Mouse (Mus musculus): Measurements from ENCODE around the gene Agrp.

Agrp gene

GRCm38 (mm10) chr8:105552824-105553223 is 84.4 kb downstream of the Agrp start:
- no peak for DNase-seq (ENCODE audit: low read depth in 2 of 2, low spot score in 2 of 2)

GRCm38 (mm10) chr8:105552032-105552431 is 85.2 kb downstream of the Agrp start:
- no peak for DNase-seq (ENCODE audit: low read depth in 2 of 2, low spot score in 2 of 2)

- DNase-seq (ENCODE audit: low read depth in 2 of 2, low spot score in 2 of 2) = no peak
Measured at GRCm38 (mm10) chr8:105550083-105550482, 87.1 kb downstream of the Agrp start.

- DNase-seq (ENCODE audit: low read depth in 2 of 2, low spot score in 2 of 2) = no peak
Measured at GRCm38 (mm10) chr8:105549506-105549905, 87.7 kb downstream of the Agrp start.

GRCm38 (mm10) chr8:105546384-105547350 is 90.5 kb downstream of the Agrp start:
- no peak for DNase-seq (ENCODE audit: low read depth in 2 of 2, low spot score in 2 of 2)

GRCm38 (mm10) chr8:105545249-105545648 is 91.9 kb downstream of the Agrp start:
- no peak for DNase-seq (ENCODE audit: low read depth in 2 of 2, low spot score in 2 of 2)

GRCm38 (mm10) chr8:105544544-105545205 is 92.5 kb downstream of the Agrp start:
- no peak for DNase-seq (ENCODE audit: low read depth in 2 of 2, low spot score in 2 of 2)

GRCm38 (mm10) chr8:105543703-105544102 is 93.5 kb downstream of the Agrp start:
- DNase-seq (ENCODE audit: low read depth in 2 of 2, low spot score in 2 of 2) = no peak

GRCm38 (mm10) chr8:105542808-105543207 is 94.4 kb downstream of the Agrp start:
- no peak for DNase-seq (ENCODE audit: low read depth in 2 of 2, low spot score in 2 of 2)

- DNase-seq (ENCODE audit: low read depth in 2 of 2, low spot score in 2 of 2) = no peak
Measured at GRCm38 (mm10) chr8:105542032-105542656, 95.0 kb downstream of the Agrp start.

- DNase-seq (ENCODE audit: low read depth in 2 of 2, low spot score in 2 of 2) = no peak
Measured at GRCm38 (mm10) chr8:105538940-105539339, 98.3 kb downstream of the Agrp start.

- no peak for DNase-seq (ENCODE audit: low read depth in 2 of 2, low spot score in 2 of 2)
Measured at GRCm38 (mm10) chr8:105537011-105537677, 100.0 kb downstream of the Agrp start.

- DNase-seq (ENCODE audit: low read depth in 2 of 2, low spot score in 2 of 2) = no peak
Measured at GRCm38 (mm10) chr8:105536546-105536945, 100.6 kb downstream of the Agrp start.

- peak; percentile 38 to 51 for DNase-seq (ENCODE audit: low read depth in 2 of 2, low spot score in 2 of 2)
Measured at GRCm38 (mm10) chr8:105533892-105534329, 103.3 kb downstream of the Agrp start.

- DNase-seq (ENCODE audit: low read depth in 2 of 2, low spot score in 2 of 2) = no peak
Measured at GRCm38 (mm10) chr8:105533439-105533838, 103.8 kb downstream of the Agrp start.

GRCm38 (mm10) chr8:105531774-105532173 is 105.4 kb downstream of the Agrp start:
- peak; percentile 27 to 53 for DNase-seq (ENCODE audit: low read depth in 2 of 2, low spot score in 2 of 2)

GRCm38 (mm10) chr8:105529271-105529670 is 107.9 kb downstream of the Agrp start:
- no peak for DNase-seq (ENCODE audit: low read depth in 2 of 2, low spot score in 2 of 2)

GRCm38 (mm10) chr8:105528206-105528605 is 109.0 kb downstream of the Agrp start:
- DNase-seq (ENCODE audit: low read depth in 2 of 2, low spot score in 2 of 2) = no peak

- DNase-seq (ENCODE audit: low read depth in 2 of 2, low spot score in 2 of 2) = no peak
Measured at GRCm38 (mm10) chr8:105527110-105527509, 110.1 kb downstream of the Agrp start.

GRCm38 (mm10) chr8:105522890-105523289 is 114.3 kb downstream of the Agrp start:
- no peak for DNase-seq (ENCODE audit: low read depth in 2 of 2, low spot score in 2 of 2)

Data from CD8-positive naive resting alpha-beta T cell, adult 2 months (primary cell).